Mouse (Mus musculus): ENCODE data around the gene Bmp4. TPM values are rescaled to one million over a fixed set of nuclear protein-coding genes. Genes with fewer than 3 reads are reported as not detected.

The Bmp4 gene
- polyA plus RNA-seq, 1 experiment from 2014 or later = 23.3 TPM

GRCm38 (mm10) chr14:46419269-46419668 lies 28.8 kb upstream of the Bmp4 start:
- TF ChIP-seq EP300 (optimal IDR thresholded peaks at IDR 0.05) = no peak
- no peak for TF ChIP-seq CTCF (IDR thresholded peaks at IDR 0.05; ENCODE audit: low read depth)
- H3K4me3 ChIP-seq (ENCODE audit: low read depth, low read length) = no peak overlapping the region
- H3K4me2 ChIP-seq (replicated peaks; ENCODE audit: low read depth) = no peak overlapping the region
- H3K9me3 ChIP-seq (ENCODE audit: control insufficient read depth, low read length) = no peaks in the 10 kb centered on the region
- no peaks in the 10 kb centered on the region for H3K27me3 ChIP-seq (ENCODE audit: control insufficient read depth, insufficient read depth, low read length)
- DNase-seq (ENCODE audit: low spot score) = no peak
- no peaks in the 10 kb centered on the region for H3K36me3 ChIP-seq (ENCODE audit: control insufficient read depth, insufficient read depth, low read length)
- ATAC-seq (ENCODE audit: low FRiP score, low TSS enrichment) = no peak
- no peak overlapping the region for H3K27ac ChIP-seq (replicated peaks)
- WGBS = 61% methylated on average over 11 of the region's 11 CpGs
- H3K4me1 ChIP-seq (replicated peaks; ENCODE audit: control insufficient read depth, insufficient read depth) = no peaks in the 10 kb centered on the region
- H3K9ac ChIP-seq (ENCODE audit: low read length) = no peak overlapping the region

- TF ChIP-seq EP300 (optimal IDR thresholded peaks at IDR 0.05) (no peak), CTCF (IDR thresholded peaks at IDR 0.05; ENCODE audit: low read depth) (no peak)
- Histone ChIP-seq H3K27me3 (ENCODE audit: control insufficient read depth, insufficient read depth, low read length) (no peaks in the 10 kb centered on the region), H3K36me3 (ENCODE audit: control insufficient read depth, insufficient read depth, low read length) (no peaks in the 10 kb centered on the region), H3K4me1 (replicated peaks; ENCODE audit: control insufficient read depth, insufficient read depth) (no peaks in the 10 kb centered on the region), H3K4me2 (replicated peaks; ENCODE audit: low read depth) (no peak overlapping the region), H3K9ac (ENCODE audit: low read length) (no peak overlapping the region), H3K4me3 (ENCODE audit: low read depth, low read length) (no peak overlapping the region), H3K27ac (replicated peaks) (no peak overlapping the region), H3K9me3 (ENCODE audit: control insufficient read depth, low read length) (no peaks in the 10 kb centered on the region)
- ATAC-seq (ENCODE audit: low FRiP score, low TSS enrichment) = no peak
- WGBS = 80% methylated on average over 15 of the region's 15 CpGs
- no peak for DNase-seq (ENCODE audit: low spot score)
Observed at GRCm38 (mm10) chr14:46418371-46419097, 28.1 kb upstream of the Bmp4 start.

DNA sequence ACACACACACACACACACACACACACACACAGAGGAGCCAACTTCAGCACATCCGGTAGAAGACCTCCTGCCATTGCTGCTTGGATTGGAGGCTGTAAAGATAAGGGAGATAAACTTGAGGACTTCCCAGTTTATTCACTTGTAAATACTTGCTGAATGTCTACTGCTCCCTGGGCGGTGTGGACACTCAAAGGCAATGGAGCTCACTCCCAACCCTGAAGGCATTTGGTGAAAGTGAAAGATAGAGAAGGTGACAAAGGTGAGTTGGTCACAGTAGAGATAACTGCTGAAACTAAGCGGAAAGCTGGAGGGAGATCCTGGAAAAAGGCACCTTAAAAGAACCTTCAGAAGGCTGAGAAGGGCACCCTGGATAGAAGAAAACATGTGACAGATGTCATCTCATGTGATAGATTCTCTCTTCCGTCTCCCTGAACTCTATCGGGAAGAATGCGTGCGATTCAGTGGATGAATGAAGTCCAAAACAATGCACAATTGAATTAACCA lies 22.1 kb upstream of the Bmp4 start:
- H3K9me3 ChIP-seq (ENCODE audit: control insufficient read depth, low read length) = no peaks in the 10 kb centered on the region
- no peak overlapping the region for H3K27ac ChIP-seq (replicated peaks)
- no peaks in the 10 kb centered on the region for H3K4me1 ChIP-seq (replicated peaks; ENCODE audit: control insufficient read depth, insufficient read depth)
- H3K4me3 ChIP-seq (ENCODE audit: low read depth, low read length) = no peak overlapping the region
- 85% methylated on average over 7 of the region's 7 CpGs for WGBS
- H3K4me2 ChIP-seq (replicated peaks; ENCODE audit: low read depth) = no peak overlapping the region
- ATAC-seq (ENCODE audit: low FRiP score, low TSS enrichment) (no peak), DNase-seq (ENCODE audit: low spot score) (no peak)
- no peaks in the 10 kb centered on the region for H3K36me3 ChIP-seq (ENCODE audit: control insufficient read depth, insufficient read depth, low read length)
- no peak overlapping the region for H3K9ac ChIP-seq (ENCODE audit: low read length)
- no peaks in the 10 kb centered on the region for H3K27me3 ChIP-seq (ENCODE audit: control insufficient read depth, insufficient read depth, low read length)
- TF ChIP-seq CTCF (IDR thresholded peaks at IDR 0.05; ENCODE audit: low read depth) (no peak), EP300 (optimal IDR thresholded peaks at IDR 0.05) (no peak)

DNA sequence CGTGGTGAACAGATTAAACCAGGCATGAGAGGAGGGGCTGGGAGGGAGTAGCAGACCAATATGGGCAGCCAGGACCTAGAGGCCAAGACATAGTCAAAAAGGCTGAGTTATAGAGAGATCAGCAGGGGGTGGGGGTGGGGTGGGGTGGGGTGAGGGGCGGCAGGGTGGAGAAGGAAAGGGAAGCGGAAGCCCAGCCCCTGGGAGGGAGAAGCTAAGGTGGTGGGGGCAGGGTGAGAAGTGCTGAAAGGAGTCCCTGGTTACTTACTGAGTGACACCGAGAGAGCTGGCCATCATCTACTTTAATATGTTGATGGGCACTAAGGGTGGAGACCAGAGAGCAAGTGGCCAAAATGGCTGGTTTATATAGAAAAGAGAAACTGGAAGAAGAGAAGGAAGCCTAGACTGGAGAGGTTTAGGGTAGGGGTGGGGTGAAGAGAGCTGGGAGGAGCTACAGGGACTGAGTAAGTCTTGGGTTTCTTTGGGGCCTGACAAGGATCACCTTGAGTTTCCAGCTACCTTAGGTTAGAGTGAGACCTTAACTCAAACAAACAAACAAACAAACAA lies 20.2 kb upstream of the Bmp4 start:
- no peaks in the 10 kb centered on the region for H3K4me1 ChIP-seq (replicated peaks; ENCODE audit: control insufficient read depth, insufficient read depth)
- 73% methylated on average over 4 of the region's 4 CpGs for WGBS
- ATAC-seq (ENCODE audit: low FRiP score, low TSS enrichment) = no peak
- no peak overlapping the region for H3K9ac ChIP-seq (ENCODE audit: low read length)
- H3K4me2 ChIP-seq (replicated peaks; ENCODE audit: low read depth) = no peak overlapping the region
- no peaks in the 10 kb centered on the region for H3K36me3 ChIP-seq (ENCODE audit: control insufficient read depth, insufficient read depth, low read length)
- no peak overlapping the region for H3K4me3 ChIP-seq (ENCODE audit: low read depth, low read length)
- no peak overlapping the region for H3K27ac ChIP-seq (replicated peaks)
- TF ChIP-seq EP300 (optimal IDR thresholded peaks at IDR 0.05) (no peak), CTCF (IDR thresholded peaks at IDR 0.05; ENCODE audit: low read depth) (no peak)
- H3K9me3 ChIP-seq (ENCODE audit: control insufficient read depth, low read length) = no peaks in the 10 kb centered on the region
- H3K27me3 ChIP-seq (ENCODE audit: control insufficient read depth, insufficient read depth, low read length) = no peaks in the 10 kb centered on the region
- no peak for DNase-seq (ENCODE audit: low spot score)

- DNase-seq (ENCODE audit: low spot score) = no peak
Observed at GRCm38 (mm10) chr14:46409016-46409415, 18.5 kb upstream of the Bmp4 start.

DNA sequence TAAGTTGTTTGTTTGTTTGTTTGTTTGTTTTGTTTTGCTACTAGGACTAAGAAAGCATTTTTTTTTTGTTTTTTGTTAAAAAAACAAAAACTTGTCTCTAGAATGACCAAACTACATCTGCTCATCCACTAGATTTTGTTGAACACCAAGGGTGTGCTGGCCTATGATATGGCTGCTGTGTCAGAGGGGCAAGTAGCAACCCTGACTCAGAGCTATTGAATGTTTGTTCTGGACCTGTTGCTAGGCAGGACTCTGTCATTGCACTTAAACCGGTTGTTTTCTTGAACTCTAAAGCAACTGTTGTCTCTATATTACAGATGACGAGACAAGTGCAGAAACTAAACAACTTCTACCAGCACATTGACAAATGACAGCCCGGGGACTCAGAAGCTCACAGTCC lies 17.9 kb upstream of the Bmp4 start:
- ATAC-seq (ENCODE audit: low FRiP score, low TSS enrichment) = no peak
- 53% methylated on average over 3 of the region's 3 CpGs for WGBS
- H3K9me3 ChIP-seq (ENCODE audit: control insufficient read depth, low read length) = no peaks in the 10 kb centered on the region
- H3K27ac ChIP-seq (replicated peaks) = no peak overlapping the region
- H3K4me2 ChIP-seq (replicated peaks; ENCODE audit: low read depth) = no peak overlapping the region
- no peak for DNase-seq (ENCODE audit: low spot score)
- no peak overlapping the region for H3K4me3 ChIP-seq (ENCODE audit: low read depth, low read length)
- no peaks in the 10 kb centered on the region for H3K27me3 ChIP-seq (ENCODE audit: control insufficient read depth, insufficient read depth, low read length)
- TF ChIP-seq EP300 (optimal IDR thresholded peaks at IDR 0.05) (no peak), CTCF (IDR thresholded peaks at IDR 0.05; ENCODE audit: low read depth) (no peak)
- H3K4me1 ChIP-seq (replicated peaks; ENCODE audit: control insufficient read depth, insufficient read depth) = no peaks in the 10 kb centered on the region
- H3K36me3 ChIP-seq (ENCODE audit: control insufficient read depth, insufficient read depth, low read length) = no peaks in the 10 kb centered on the region
- H3K9ac ChIP-seq (ENCODE audit: low read length) = no peak overlapping the region

More at GRCm38 (mm10) chr14:46409016-46409415, 18.5 kb upstream of the Bmp4 start:
- Histone ChIP-seq H3K9me3 (ENCODE audit: control insufficient read depth, low read length) (no peaks in the 10 kb centered on the region), H3K4me3 (ENCODE audit: low read depth, low read length) (no peak overlapping the region), H3K36me3 (ENCODE audit: control insufficient read depth, insufficient read depth, low read length) (no peaks in the 10 kb centered on the region), H3K4me2 (replicated peaks; ENCODE audit: low read depth) (no peak overlapping the region), H3K27me3 (ENCODE audit: control insufficient read depth, insufficient read depth, low read length) (no peaks in the 10 kb centered on the region), H3K9ac (ENCODE audit: low read length) (no peak overlapping the region), H3K4me1 (replicated peaks; ENCODE audit: control insufficient read depth, insufficient read depth) (no peaks in the 10 kb centered on the region), H3K27ac (replicated peaks) (no peak overlapping the region)
- TF ChIP-seq CTCF (IDR thresholded peaks at IDR 0.05; ENCODE audit: low read depth) = no peak
- TF ChIP-seq EP300 (optimal IDR thresholded peaks at IDR 0.05) = no peak
- WGBS = 64% methylated on average over 10 of the region's 10 CpGs
- no peak for ATAC-seq (ENCODE audit: low FRiP score, low TSS enrichment)
